Mouse (Mus musculus): ENCODE results near the gene Ube2k. TPM values are rescaled to one million over a fixed set of nuclear protein-coding genes. Genes with fewer than 3 reads are reported as not detected.

Gene Ube2k
- polyA plus RNA-seq, 1 experiment from 2014 or later = 181 TPM

- WGBS = 95% methylated on average over 7 of the region's 7 CpGs
- Histone ChIP-seq H3K27me3 (replicated peaks) (no peaks in the 10 kb centered on the region), H3K36me3 (peaks cover 14% of the 10 kb centered on the region), H3K4me2 (replicated peaks) (no peak overlapping the region), H3K9me3 (no peaks in the 10 kb centered on the region), H3K27ac (no peak overlapping the region), H3K4me3 (no peak overlapping the region), H3K9ac (no peak overlapping the region), H3K4me1 (no peaks in the 10 kb centered on the region)
- no peak for ATAC-seq (ENCODE audit: low FRiP score, low read depth)
Measured at GRCm38 (mm10) chr5:65599681-65600080, 62.6 kb downstream of the Ube2k start.

GRCm38 (mm10) chr5:65606820-65607219 lies 69.8 kb downstream of the Ube2k start:
- H3K36me3 ChIP-seq = peaks cover 21% of the 10 kb centered on the region
- no peaks in the 10 kb centered on the region for H3K9me3 ChIP-seq
- H3K27ac ChIP-seq = no peak overlapping the region
- H3K27me3 ChIP-seq (replicated peaks) = no peaks in the 10 kb centered on the region
- ATAC-seq (ENCODE audit: low FRiP score, low read depth) = no peak
- H3K4me2 ChIP-seq (replicated peaks) = no peak overlapping the region
- no peak overlapping the region for H3K9ac ChIP-seq
- 95% methylated on average over 1 of the region's 1 CpGs for WGBS
- H3K4me3 ChIP-seq = no peak overlapping the region
- no peaks in the 10 kb centered on the region for H3K4me1 ChIP-seq

- WGBS = 91% methylated on average over 5 of the region's 5 CpGs
- ATAC-seq (ENCODE audit: low FRiP score, low read depth) = no peak
- Histone ChIP-seq H3K9ac (no peak overlapping the region), H3K27ac (no peak overlapping the region), H3K4me2 (replicated peaks) (no peak overlapping the region), H3K4me3 (no peak overlapping the region), H3K9me3 (no peaks in the 10 kb centered on the region), H3K4me1 (no peaks in the 10 kb centered on the region), H3K36me3 (peaks cover 33% of the 10 kb centered on the region), H3K27me3 (replicated peaks) (no peaks in the 10 kb centered on the region)
Measured at GRCm38 (mm10) chr5:65609769-65610168, 72.7 kb downstream of the Ube2k start.

- no peaks in the 10 kb centered on the region for H3K4me1 ChIP-seq
- no peak for ATAC-seq (ENCODE audit: low FRiP score, low read depth)
- peaks cover 39% of the 10 kb centered on the region for H3K36me3 ChIP-seq
- no peak overlapping the region for H3K27ac ChIP-seq
- H3K9me3 ChIP-seq = no peaks in the 10 kb centered on the region
- 90% methylated on average over 4 of the region's 4 CpGs for WGBS
- H3K4me2 ChIP-seq (replicated peaks) = no peak overlapping the region
- no peaks in the 10 kb centered on the region for H3K27me3 ChIP-seq (replicated peaks)
- H3K9ac ChIP-seq = no peak overlapping the region
- no peak overlapping the region for H3K4me3 ChIP-seq
Measured at GRCm38 (mm10) chr5:65610541-65610940, 73.5 kb downstream of the Ube2k start.

GRCm38 (mm10) chr5:65613152-65613924 lies 76.3 kb downstream of the Ube2k start:
- Histone ChIP-seq H3K27me3 (replicated peaks) (no peaks in the 10 kb centered on the region), H3K9me3 (no peaks in the 10 kb centered on the region), H3K4me1 (no peaks in the 10 kb centered on the region), H3K4me3 (no peak overlapping the region), H3K4me2 (replicated peaks) (no peak overlapping the region), H3K36me3 (peaks cover 50% of the 10 kb centered on the region), H3K27ac (no peak overlapping the region), H3K9ac (no peak overlapping the region)
- WGBS = 93% methylated on average over 9 of the region's 9 CpGs
- ATAC-seq (ENCODE audit: low FRiP score, low read depth) = no peak

GRCm38 (mm10) chr5:65624340-65624739 lies 87.3 kb downstream of the Ube2k start:
- no peak for ATAC-seq (ENCODE audit: low FRiP score, low read depth)
- Histone ChIP-seq H3K4me2 (replicated peaks) (no peak overlapping the region), H3K27me3 (replicated peaks) (no peaks in the 10 kb centered on the region), H3K9me3 (no peaks in the 10 kb centered on the region), H3K36me3 (peaks cover 39% of the 10 kb centered on the region), H3K9ac (no peak overlapping the region), H3K4me1 (no peaks in the 10 kb centered on the region), H3K27ac (no peak overlapping the region), H3K4me3 (no peak overlapping the region)

GRCm38 (mm10) chr5:65638896-65639295 lies 101.9 kb downstream of the Ube2k start:
- Histone ChIP-seq H3K27ac (no peak overlapping the region), H3K9ac (no peak overlapping the region), H3K9me3 (no peaks in the 10 kb centered on the region), H3K36me3 (peaks cover 52% of the 10 kb centered on the region), H3K4me2 (replicated peaks) (no peak overlapping the region), H3K27me3 (replicated peaks) (no peaks in the 10 kb centered on the region), H3K4me3 (no peak overlapping the region), H3K4me1 (no peaks in the 10 kb centered on the region)
- ATAC-seq (ENCODE audit: low FRiP score, low read depth) = no peak
- WGBS = 97% methylated on average over 1 of the region's 1 CpGs

Other genes starting within 250 kb of the Ube2k start
- gene Rfc1, start 201.6 kb upstream of the Ube2k start, polyA plus RNA-seq (2016; fragmentation: Nextera tagmentation; extraction: Ambion mirVana) = 51.5 and 55.2 TPM in 2 replicates
- 0.09 TPM in 1 of 2 replicates, not detected in the other for gene Klb, start 188.9 kb upstream of the Ube2k start, polyA plus RNA-seq (2016; fragmentation: Nextera tagmentation; extraction: Ambion mirVana)
- 677 and 706 TPM in 2 replicates for gene Rpl9, start 145.8 kb upstream of the Ube2k start, polyA plus RNA-seq (2016; fragmentation: Nextera tagmentation; extraction: Ambion mirVana)
- gene Lias, start 145.7 kb upstream of the Ube2k start, polyA plus RNA-seq (2016; fragmentation: Nextera tagmentation; extraction: Ambion mirVana) = 61.6 and 63.0 TPM in 2 replicates
- gene Ugdh, start 101.3 kb upstream of the Ube2k start, polyA plus RNA-seq (2016; fragmentation: Nextera tagmentation; extraction: Ambion mirVana) = 69.9 and 70.3 TPM in 2 replicates
- not detected in 2 replicates for gene Gm43552, start 44.4 kb upstream of the Ube2k start, polyA plus RNA-seq (2016; fragmentation: Nextera tagmentation; extraction: Ambion mirVana)
- gene Smim14, start within 50 bp of the Ube2k start, polyA plus RNA-seq (2016; fragmentation: Nextera tagmentation; extraction: Ambion mirVana) = 148 and 154 TPM in 2 replicates
- gene Pds5a, start 161.0 kb downstream of the Ube2k start, polyA plus RNA-seq (2016; fragmentation: Nextera tagmentation; extraction: Ambion mirVana) = 90.3 and 95.5 TPM in 2 replicates
- gene N4bp2, start 226.3 kb downstream of the Ube2k start, polyA plus RNA-seq (2016; fragmentation: Nextera tagmentation; extraction: Ambion mirVana) = 24.0 and 26.5 TPM in 2 replicates

Data from neural tube, embryonic 12.5 days (tissue).